Mouse (Mus musculus) thymus, postnatal 0 days (tissue): ENCODE data around the gene Zfp276. TPM values are rescaled to one million over a fixed set of nuclear protein-coding genes. Genes with fewer than 3 reads are reported as not detected.
"Not testable (repeated sequence)": the region's sequence is repeated elsewhere in the genome, so short reads cannot be mapped to it uniquely, and the experiment has no call there.

Source experiments
- DNase-seq: peaks from one replicate; pipeline ENCODE4 v3.0.0-alpha.2; 2015; ENCODE audit warnings: low spot score
- polyA plus RNA-seq: library from polyadenylated mRNA; unstranded; fragments of >200 nt; fragmentation: Nextera tagmentation; extraction: Ambion mirVana; gene quantifications from 2 replicates; pipeline ENCODE4 v1.2.1, GENCODE M21; 2015

The Zfp276 gene
- polyA plus RNA-seq: 15.8 and 18.8 TPM in 2 replicates

DNA sequence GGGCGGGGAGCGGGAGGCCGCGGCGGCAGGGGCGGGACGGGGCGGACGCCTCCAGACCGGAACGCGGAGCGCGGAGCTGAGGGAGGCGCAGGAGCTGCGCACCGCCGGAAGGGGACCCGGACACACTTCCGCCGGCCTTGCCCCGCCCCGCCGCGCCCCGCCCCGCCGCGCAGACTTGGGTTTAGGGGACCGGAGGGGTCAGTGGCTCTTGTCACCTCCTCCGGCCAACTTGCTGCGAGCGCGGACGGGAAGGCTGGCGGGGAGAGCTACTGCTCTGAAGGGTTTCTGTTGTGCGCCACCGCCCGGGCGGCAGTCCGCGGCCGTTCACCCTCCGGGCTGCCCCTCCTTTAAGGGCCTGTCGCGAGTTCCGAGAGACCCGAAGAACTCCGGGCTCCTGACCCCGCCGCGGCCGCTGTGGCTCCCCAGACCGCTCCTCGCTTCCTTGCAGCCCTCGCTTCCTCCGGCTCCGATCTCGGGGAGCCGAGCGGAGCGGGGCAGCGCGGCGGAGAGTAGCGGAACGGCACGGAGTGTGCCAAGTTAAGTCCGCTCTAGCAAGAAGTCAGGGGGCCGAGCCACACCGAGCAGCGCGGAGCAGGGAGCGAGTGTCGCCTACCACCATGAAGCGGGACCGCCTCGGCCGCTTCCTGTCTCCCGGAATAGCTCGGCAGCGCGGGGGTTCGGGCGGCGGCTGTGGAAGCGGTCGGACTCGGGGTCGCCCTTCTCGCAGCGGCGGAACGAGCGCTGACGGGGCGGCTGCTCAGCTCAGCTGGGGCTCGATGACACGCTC is at the start of gene Zfp276, which contains the start of gene Vps9d1:
TSS of gene Zfp276 (plus strand) at position 97 of the 787 bp plus-strand sequence.
TSS of gene Vps9d1 (minus strand) at position 250 of the 787 bp plus-strand sequence.
- peak; percentile 84 for DNase-seq

DNA sequence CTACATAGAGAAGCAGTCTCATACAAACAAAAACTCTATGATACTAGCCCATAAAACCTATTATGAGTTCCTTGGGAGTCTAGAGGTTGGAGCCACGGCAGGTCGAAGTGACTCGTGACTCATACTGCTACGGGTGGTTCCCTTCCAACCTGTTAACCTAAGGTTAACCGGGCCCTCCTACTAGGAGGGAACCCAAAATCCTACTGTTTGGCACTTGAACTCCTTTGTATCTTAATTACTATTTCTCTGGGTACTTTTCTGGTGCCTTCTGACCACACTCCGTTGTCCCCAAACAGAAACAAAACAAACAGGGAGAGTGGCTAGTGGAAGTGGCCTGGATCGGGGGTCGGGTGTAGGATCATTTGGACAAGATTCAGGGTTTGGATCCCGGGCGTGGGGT is 42.1 kb upstream of the Zfp276 start:
- DNase-seq: no peak

DNA sequence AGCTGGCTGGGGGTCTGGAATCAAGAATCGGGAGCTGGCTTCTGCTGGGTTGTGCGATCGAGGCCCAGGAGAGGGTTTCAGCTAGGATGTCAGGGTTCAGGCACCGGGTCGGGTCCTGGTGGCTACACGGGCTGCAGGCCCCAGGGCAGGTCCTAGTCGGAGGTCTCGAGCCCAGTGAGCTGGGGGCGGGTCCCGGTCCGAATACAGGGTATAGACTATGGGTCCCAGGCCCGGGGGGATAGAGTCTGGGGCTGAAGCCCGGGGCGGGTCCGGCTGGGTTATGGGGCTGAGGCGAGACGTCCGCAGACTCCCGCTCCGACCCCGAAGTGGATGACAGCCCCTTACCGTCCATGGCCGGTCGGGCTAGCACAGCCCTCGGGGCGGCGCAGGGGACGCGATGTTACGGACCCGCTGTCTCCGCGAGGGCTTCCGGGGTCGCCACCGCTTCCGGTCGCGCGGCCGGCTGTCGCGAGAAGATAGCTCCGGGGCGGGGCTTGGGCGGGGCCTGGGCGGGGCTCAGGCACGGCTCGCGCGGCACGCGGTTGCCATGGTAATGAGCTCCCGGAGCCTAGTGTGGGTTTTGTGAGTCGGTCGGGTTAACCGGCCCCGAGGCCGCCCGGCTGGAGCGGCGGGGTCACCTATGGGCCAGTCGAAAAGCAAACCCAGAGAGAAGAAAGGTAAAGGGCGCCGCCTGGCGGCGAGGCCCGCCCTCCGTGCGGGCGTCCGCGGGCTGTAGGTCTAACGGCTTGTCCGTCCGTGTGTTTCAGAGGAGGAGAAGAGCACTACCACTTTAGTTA is 41.5 kb upstream of the Zfp276 start, which contains the start of the genes Chmp1a and Spata33:
TSS of gene Chmp1a (minus strand) at position 443 of the 797 bp plus-strand sequence.
TSS of gene Spata33 (plus strand) at position 512 of the 797 bp plus-strand sequence.
- peak; percentile 93 for DNase-seq

DNA sequence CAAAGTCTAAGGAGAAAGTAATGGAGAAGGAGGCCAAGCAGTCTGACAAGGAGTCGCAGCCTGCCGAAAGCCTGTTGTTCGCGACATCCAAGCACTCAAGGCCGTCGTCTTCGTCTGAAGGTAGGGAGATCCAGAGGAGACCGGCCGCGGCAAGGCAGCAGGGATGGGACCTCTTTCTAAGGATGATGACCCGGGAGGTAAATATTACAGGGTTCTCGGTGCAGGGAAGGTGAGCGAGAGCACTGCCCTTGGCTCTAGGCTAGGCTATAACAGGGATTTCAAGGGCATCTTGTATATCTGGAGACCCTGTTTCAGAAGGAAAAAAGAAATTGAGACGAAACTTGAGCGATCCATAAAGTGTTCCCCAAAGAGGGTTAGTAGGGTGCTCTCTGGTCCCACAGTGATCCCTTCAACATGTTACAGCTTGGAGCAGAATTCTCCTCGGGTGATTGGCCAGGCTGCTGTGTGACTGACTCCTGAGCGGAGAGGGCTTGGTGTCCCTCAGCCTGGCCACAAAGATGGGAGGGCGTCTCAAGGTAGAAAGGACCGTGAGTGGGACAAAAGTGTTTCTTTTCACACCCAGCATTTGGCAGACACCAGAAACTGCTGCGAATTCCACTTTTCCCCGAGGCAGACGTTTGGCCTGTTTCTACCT is 40.8 kb upstream of the Zfp276 start:
- no peak for DNase-seq

DNA sequence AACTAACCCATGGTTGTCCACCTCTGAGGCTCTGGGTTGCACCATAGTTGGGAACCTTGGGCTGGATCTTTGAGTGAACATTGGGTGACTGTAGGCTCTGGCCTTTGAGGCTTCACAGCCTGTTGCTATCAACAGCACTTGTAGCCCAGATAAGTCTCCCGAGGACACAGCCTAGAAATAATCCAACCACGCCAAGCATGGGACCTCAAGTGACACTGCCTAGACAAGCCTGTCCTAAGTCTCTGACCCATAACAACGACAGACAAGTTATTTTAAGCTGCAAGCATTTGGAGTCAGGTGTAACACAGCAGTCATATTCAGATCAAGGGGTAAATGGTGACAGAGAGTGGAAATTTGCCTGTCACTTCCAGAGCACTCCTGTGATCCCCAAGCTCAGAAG is 38.6 kb upstream of the Zfp276 start:
- DNase-seq: no peak

DNA sequence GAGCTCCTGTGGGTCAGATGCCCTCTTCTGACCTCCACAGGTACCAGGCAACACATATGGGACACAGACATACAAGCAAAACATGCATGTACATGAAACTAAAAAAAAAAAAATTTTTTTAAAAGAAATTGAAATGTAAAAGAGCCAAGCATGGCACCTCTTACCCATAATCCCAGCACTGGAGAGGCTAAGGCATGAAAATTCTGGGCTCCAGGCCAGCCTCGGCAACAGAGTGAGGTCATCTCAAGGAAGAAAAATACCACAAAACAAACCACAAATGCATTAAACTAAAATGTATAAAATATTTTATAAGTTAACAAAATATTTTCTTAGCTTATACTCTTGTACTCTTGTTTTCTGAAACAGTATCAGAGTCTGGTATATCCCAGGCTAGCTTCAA is 33.1 kb upstream of the Zfp276 start:
- DNase-seq: no peak

DNA sequence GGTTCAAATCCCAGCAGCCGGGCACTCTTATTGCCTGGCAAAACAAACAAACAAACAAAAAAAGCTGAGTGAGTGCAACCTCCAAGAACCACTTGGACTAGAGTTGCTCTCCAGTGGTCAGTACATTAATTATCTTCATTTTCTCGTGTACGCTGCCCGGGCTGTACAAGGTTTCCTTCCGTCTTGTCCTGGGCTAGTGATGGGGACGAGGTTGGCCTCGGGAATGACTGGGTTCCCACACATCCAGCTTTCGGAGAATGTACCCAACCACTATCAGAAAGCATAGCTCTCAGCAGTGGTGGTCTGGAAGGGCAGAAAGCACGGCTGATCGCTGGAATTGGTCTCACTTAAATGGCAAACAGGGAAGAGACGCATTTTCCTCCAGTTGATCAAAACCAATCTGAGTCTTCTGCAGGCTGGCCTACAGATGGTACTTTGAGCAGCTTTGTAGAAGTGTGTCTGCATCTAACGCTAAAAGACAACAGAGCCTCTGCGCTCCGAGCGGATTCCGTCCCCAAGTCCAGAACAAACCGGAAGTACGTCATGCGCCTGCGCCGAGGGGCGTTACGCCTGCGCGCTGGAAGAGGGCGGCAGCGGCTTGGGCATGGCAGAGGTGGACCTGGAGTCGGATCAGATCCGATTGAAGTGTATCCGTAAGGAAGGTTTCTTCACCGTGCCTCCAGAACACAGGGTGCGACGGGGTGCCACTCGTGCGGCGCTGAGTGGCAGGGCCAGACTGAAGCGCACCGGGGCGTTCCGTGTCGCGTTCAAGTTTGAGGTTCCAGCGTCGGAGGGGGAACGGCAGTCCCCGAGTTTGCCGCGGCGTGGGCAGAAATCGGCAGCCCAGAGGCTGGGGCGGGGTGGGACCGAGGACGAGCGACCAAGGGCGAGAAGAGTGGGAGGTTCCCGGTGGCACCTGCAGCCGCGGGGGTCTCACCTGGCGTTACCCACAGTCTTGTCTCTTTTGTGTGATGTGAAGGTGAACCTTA is 29.4 kb upstream of the Zfp276 start, which contains the start of gene Cdk10:
TSS of gene Cdk10 (plus strand) at position 565 of the 989 bp plus-strand sequence.
- DNase-seq: peak; percentile 87

DNA sequence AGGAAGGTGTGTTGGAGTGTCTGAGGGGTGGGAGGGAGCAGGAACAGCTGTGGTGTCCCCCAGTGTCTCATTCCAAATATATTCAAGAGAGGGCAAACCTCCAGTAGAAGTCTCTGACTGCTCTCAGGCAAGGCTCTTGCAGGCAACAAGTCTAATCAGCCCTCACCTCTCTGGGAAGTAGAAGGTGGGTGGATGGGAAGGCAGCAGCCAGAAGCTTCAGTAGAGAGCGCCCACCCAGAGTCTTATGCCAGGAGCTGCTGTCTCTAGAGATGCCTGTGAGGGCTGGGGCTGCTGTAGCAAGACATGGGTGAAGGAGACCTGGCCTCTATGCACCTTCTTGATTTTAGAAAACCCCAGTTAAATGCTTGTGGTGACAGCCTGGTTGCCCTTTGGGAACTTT is 25.6 kb upstream of the Zfp276 start:
- no peak for DNase-seq

DNA sequence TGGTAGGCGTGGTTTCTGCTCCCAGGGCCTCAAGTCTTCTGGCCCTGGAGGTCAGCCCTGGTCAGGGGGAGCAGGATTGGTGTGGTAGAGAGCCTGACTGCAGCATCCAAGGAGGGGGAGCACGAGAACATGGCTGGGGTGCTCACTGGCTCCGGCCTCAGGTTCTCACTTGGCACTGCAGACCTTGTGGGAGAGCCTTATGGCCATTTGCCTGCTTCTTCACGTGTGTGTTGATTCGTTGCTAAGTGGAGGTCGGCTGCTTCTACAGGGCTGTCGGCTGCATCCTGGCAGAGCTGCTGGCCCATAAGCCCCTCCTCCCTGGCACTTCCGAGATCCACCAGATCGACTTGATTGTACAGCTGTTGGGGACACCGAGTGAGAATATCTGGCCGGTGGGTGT is 23.7 kb upstream of the Zfp276 start:
- DNase-seq: not testable (repeated sequence)

DNA sequence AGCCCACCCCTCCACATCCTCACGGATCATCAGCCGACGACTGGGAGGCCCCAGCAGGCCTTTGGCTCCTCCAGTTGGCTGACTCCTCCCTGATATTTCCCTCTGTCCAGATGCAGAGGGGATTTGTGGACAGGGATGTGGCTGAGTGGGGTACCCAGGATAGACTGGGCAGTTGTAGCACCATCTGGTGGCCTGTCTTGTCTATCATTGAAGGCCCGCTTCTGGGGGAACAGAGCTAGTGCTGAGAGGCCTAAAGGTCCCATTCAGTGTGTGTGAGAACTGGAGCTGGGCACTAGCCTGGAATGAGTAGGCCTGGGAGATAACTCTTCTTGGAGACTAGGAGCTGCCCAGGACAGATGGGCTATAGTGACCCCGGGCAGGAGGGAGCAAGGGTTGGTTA is 22.3 kb upstream of the Zfp276 start:
- DNase-seq: no peak

DNA sequence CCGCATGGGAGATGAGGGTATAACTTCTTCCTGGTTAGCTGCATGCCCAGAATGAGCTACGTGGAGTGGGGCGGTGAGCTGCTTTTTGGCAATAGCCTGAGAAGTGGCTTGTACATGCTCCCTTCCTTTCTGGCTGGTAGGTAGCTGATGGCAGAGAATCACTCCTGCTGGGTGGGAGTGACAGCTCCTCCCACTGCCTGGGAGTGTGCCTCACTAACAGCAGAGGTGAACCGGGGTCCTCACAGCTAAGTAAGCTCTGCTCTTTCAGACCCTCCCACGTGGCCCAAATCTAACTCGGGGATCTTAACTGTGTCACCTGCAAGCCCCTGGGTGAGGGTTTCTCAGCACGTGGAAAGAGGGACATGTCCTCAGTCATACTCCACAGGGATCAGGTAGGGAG is 21.4 kb upstream of the Zfp276 start:
- DNase-seq: no peak

DNA sequence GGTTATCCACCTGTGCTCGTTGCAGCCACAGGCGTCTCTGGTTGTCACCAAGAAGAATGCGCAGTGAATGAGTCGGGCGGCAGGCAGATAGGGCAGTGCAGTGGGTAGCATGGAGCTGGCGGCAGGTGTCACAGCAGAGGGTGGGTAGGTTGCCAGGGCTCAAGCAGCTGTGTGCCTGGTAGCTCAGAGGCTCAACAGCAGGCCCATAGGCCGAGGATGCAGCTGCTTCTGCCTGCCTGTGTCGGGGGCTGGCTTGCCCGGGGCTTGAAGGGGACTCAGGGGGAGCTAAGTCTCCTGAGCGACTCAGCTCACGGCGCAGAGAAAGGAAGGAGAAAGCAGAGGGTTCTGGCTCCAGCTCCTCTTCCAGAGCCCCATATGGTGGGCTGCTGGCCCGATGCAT is 20.7 kb upstream of the Zfp276 start:
- DNase-seq: no peak

DNA sequence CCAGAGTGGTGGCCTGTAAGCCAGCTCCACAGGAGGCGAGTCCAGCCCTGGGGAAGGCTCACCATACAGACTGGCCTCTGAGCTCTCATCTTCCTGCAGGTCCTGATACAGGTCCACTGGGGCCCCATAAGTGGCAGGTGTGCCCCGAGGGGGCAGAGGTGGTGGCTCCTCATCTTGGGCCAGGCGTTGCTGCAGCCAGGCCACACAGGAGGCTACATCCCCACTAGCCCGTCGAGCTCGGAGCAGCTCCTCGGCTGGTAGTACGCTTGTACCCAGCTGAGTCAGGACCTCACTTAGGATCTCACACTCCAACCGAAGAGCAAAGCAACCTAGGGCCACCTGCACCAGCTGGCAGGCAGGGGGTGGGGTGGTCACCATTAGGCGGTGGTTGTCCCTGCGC is 20.2 kb upstream of the Zfp276 start:
- no peak for DNase-seq

DNA sequence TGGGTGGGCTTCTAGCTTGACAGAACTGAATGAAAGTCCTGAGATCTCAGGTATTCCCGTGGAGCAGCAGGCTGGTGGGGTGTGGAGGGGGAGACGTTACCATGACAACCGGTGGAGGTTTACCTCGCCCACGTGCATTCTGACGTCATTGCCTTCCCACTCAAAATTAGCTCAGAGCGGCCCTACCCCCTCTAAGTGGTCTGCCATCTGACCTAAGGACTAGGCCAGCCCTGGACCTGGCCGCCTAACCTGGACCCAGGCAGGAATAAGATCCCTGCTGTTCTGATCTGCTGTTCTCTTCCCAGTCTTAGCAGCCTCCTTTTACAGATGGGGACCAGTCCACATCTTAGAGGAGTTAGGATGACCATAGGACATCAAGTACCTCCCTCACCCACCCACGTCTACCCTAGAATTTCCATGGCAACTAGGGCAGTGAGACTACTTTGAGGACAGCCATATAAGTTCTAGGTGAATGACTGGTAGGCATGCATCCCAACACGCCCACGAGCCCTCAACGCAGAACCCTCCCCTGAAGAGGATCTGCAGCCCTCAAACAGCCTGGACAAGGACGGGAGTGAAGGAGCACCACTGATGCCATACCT is 19.0 kb upstream of the Zfp276 start:
- no peak for DNase-seq

DNA sequence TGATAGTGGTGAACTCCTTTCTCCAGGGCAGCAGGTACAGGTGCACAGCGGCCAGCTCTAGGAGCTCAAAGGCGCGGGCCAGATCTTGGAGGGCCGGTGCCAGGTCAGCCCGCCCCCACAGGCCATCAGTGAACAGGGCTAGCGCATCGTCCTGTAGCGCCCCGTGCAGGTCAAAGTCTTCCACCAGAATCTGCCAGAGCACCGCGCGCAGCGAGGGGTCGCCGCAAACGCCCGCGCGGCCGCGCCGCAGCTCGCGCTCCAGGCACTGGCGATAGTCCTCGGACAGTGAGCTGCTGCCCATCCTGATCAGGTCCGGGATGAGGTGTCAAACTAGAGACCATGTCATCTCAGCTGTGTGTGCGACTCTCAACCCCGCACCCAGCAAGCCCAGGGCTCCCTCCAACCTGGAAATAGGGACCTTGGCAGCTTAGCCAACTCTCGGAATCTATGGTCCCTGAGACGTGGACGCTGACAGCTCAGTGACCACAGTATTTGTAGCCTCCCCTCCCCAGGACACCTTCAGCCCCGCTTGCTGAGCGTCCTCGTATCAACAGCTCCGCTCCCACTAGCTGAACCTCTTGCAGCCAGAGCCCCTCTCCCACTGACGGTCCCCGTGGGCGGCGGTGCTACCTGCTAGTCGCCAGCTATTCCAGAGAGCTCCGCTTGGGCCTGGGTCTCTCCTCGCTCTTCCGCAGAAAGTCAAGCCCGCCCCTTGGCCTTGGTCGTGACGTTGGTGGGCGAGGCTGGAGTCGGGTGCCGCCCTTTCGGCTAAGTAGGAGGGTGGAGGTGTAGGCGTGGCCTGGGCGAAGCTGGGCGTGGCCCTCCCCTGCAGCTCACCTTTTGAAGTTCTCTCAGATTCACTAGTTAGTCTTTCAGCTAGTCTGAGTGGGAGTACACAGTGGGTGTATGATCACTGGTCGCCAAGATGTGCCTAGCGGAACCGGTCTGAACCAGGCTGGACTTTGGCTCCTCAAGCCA is 18.2 kb upstream of the Zfp276 start, which contains the start of gene Spata2l:
TSS of gene Spata2l (minus strand) at position 714 of the 978 bp plus-strand sequence.
- peak; percentile 96 for DNase-seq

DNA sequence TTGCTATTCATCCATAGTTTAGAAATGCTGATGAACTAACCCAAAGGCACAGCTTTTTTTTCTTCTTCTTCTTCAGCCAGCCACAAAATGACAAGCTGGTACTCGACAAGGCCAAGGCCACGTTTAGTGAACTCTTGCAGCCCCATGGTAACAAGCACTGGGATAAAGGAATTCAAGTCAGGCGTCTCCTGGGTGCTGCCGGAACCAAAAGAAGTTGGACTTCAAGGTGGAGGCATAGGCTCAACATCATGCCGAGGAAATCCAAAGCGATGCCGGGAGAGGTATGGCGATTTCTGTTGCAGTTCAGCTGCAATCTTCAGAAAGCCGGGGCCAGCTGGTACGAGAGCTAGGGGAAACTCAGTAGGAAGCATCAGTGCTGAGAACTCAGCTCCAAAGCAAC is 14.6 kb upstream of the Zfp276 start:
- DNase-seq: no peak

DNA sequence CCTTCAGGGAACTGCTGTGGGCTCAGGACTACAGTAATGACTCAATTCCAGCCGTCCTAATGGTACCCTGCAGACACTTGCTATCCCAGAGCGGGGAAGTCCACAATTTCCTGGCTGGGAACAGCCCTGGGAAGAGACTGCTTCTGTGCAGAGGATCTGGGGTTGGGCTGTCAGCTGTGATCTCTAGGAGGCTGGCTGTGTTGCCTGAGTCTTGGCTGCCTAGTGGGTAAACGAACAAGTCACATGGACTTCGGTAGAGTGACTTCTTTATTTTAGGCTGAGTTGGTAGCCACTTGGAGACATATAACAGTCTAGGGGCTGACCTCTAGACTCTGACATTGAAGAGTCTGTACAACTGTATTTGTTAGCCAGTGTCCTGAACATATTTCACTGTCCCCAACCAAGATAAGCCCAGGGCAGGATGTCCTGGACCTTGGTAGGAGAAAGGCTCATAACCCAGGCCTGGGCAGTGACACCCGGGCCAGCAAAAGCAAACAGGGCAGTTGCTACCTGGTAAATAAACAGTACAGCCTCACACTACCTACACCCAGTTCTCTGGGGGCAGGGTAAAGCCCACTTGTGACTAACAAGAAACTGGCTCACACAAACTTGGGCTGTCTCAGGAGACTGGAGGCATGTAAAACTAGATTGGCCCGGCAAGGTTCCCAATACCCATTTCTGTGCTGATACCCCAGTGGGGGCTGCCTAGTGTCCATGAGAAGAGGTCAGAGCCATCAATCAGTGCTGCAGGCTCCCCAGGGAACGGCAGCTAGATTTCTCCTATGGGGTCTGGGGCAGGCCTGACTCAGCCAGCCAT is 11.7 kb upstream of the Zfp276 start:
- DNase-seq: no peak

DNA sequence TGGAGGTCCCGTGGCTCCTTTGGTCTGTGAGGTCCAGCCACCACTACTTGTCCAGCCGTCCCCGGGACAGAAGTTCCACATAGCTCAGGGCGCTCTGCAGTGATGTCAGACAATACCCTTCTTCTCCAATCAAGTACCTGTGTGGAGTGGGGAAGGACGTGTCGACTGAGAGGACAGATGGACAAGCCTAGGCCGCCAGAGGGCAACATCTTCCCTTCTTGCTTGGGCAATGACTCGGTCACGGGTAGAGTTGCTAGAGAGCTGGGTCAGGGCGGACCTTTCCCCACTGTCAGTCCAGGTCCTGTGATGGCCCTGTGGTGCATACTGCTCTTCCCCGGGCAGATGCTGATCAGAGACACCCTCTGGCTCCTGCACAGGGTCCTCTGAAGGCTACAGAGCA is 10.9 kb upstream of the Zfp276 start:
- no peak for DNase-seq
